Mouse (Mus musculus): ENCODE data around the gene Mturn.

DNA sequence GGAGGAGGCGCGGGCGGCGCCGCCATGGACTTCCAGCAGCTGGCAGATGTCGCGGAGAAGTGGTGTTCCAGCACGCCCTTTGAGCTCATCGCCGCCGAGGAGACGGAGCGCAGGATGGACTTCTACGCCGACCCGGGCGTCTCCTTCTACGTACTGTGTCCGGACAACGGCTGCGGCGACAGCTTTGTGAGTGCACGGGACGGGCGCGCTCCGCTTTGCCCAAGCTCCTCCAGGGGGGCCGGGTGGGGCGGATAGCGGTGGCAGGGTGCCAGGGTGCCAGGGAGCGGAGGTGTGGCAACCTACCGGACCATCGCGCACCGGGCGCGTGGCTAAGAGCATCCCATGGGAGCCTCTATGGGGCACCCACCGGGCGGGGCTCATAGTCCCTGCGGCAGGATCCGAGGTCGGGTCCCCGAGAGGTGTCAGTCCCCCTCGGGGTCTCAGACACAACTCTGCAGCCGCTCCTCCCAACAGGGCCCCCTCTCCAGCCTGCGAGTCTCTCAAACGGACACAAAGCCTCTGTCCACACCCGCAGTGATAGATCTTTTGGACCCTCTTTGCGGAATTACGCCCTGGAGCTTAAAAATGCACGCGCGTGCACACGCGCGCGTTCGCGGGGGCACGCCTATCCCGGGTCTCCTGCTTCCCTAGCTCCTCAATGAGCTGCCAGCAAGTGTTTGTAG is 463 bp downstream of the Mturn start:
- TF ChIP-seq CTCF (IDR thresholded peaks at IDR 0.05; ENCODE audit: extremely low read depth, insufficient read depth, insufficient read length, insufficient replicate concordance) (no peak), POLR2A (IDR thresholded peaks at IDR 0.05; ENCODE audit: low read depth, low read length) (peak; percentile 18; the same call in 1 of the 2 replicates)

Measured in spleen, adult 2 months (tissue).